Mouse (Mus musculus) layer of hippocampus, adult 11-12 months (tissue): ENCODE data around the gene Olfr1348.
"Not testable (repeated sequence)": the region's sequence is repeated elsewhere in the genome, so short reads cannot be mapped to it uniquely, and the experiment has no call there.

Source experiments
- DNase-seq: peaks from one replicate; pipeline ENCODE4 v3.0.0; 2022; ENCODE audit warnings: low spot score

The Olfr1348 gene

DNA sequence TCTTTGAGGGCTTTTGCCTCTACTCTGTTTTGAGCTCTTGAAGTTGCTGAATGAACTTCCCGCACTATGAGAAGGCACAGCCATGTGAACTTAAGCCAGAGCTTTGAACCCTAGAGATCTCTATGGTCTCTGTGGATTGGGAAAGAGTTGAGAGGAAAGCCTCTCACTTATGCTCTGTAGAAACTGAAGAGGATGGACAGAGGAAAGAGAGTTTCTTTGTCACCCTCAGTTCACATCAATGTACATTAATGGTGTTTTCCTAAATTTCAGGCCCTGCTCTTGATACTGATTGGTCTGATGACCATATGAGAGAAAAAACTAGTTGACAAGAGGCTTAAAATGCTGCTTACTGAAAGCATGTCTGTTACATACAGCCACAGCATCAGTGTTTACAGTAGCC lies at the start of gene Olfr1348:
Olfr1348 (minus strand) TSS at position 101 of the 400 bp plus-strand sequence.
- no peak for DNase-seq

DNA sequence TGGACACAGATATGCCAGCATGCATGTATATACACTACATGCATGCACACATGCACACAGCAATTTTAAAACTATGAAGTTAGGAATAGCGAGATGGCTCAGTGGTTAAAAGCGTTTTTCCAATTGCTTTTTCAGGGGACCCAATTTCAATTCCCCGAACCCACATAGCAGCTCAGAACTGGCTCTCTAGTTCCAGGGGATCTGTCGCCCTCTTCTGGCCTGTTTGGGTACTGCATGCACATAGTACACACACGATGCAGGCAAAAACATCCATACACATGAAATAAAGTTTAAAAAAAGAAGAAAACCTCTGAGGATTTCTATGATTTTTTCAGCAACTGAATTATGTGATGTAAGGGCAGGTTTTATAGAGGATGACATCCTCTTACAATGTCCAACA lies 17.6 kb upstream of the Olfr1348 start:
- peak; percentile 3 for DNase-seq

DNA sequence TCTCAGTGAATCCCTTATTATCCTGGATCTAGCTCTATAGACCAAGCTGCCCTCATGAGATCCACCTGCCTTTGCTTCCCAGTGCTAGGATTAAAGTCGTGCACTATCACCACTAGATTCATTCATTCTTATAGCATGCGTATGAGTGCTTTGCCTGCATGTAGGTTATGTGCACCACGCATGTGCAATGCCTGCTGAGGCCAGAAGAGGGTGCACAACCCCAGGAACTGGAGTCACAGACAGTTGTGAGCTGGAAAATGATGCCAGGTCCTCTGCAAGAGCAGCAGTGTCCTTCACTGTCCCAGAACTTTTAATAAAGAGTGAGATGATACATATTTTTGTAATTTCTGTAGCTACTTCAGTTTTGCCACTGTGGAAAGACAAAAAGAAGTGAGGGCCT lies 16.5 kb upstream of the Olfr1348 start:
- no peak for DNase-seq

DNA sequence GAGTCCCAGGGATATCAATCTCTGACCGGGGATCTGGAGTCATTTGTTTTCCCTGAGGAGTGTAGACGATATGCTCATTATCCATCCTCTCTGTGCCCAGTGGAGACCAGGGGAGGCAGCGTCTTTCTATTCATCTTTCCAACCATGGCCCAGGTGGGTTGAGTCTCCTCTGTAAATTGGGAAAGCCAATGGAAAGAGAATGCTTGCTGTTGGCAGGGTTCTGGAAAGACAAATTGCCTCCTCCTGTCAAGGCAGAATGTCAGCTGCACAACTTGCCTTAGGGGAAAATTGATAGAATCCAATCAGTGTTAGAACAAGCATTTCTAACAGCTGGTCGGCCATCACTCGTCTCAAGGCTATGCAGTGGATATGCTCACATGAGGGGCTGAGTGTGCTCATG lies 14.3 kb upstream of the Olfr1348 start, which contains the start of gene Olfr1349:
Olfr1349 (minus strand) TSS at position 101 of the 400 bp plus-strand sequence.
- no peak for DNase-seq

DNA sequence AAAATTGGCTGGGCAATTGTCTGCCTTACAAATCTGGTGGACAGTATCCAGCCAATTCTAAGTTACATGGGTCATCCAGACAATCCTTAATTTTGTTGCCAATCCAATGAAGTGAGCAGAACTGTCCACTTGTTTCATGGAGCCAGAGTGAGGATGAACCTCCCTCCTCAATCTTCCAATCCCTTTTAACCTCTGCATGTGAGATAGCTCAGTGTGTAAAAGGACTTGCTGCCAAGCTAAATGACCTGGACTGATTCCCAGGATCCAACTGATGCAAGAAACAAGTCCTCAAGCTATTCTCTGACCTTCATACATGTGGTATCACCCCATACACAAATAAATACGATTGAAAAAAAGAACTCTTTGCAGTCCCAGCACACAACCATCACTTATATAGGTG lies 13.1 kb upstream of the Olfr1348 start:
- no peak for DNase-seq

DNA sequence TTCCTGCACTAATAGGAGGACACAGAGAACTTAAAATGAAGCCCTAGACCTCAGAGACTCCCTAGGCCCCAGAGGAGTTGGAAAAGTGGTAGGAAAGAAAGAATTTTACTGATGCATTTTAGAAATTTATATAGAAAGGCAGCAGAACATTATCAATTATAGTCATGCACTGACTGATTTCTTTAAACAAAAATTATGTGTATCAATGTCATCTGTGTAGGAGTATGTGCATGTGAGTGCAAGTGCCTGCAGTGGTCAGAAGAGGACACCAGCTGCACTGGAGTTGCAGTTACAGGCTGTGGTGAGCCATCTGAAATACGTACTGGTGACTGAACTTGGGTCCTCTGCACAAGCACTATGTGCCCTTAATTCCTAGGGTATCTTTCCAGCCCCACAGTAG lies 8.9 kb downstream of the Olfr1348 start, which contains the start of gene Olfr1347:
Olfr1347 (minus strand) TSS at position 101 of the 400 bp plus-strand sequence.
- DNase-seq, result no peak

DNA sequence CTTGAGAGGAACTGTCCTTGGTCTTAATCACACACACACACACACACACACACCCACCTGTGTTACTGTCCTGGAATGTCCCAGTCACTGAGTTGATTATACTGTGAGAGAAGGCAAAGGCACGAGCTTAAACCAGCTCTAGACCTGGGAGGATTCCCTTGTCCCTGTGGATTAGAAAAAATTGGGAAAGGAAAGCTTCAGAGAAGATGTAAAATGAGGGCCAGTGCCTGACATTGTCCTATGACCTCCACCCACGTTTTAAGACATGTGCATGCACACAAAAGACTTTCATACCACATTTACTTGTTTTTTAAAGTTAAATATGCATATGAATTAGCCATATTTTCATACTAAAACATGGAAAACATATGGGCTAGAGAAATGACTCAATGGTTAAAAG lies 21.7 kb downstream of the Olfr1348 start, which contains the start of gene Olfr5:
Olfr5 (minus strand) TSS at position 101 of the 400 bp plus-strand sequence.
- DNase-seq, result no peak

DNA sequence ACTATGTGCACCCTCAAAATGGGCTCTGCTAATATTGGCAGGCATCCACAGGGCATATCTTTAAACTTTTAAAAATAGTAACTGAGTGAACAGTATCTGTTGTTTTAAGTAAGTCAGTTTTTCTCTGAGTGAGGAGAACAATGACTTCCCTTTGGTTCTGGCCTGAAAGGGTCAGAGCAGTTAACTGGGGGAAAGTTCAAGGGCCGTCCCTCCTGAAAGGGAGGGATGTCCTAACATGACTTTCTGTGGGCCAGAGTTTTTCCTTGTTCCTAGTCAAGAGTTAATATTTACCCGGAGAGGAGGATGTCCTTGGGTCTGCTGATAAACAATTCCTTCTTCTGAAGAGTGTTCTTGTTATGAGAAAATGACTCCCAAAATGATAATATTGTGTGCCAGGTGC lies 30.9 kb downstream of the Olfr1348 start:
- not testable (repeated sequence) for DNase-seq

DNA sequence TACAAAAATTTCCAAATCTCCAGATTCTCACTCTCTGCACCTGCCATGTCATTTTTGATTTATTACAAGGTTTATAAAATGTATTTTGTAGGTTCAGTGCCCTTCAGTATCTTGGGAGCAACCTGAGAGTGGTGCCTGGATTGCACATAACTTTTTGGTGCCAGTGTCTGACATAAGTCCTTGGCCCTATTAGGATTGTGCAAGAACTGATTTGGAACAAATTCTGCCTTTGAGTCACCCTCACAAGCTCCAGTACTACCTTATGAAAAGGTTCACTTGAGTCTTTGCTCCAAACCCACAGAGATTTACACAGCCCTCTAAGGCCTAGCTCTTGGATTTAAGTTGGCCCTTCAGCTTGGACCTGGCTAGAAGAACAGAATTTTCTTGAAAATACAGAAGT lies 41.6 kb downstream of the Olfr1348 start, which contains the start of gene Olfr1346:
Olfr1346 (plus strand) TSS at position 151 of the 400 bp plus-strand sequence.
- no peak for DNase-seq

DNA sequence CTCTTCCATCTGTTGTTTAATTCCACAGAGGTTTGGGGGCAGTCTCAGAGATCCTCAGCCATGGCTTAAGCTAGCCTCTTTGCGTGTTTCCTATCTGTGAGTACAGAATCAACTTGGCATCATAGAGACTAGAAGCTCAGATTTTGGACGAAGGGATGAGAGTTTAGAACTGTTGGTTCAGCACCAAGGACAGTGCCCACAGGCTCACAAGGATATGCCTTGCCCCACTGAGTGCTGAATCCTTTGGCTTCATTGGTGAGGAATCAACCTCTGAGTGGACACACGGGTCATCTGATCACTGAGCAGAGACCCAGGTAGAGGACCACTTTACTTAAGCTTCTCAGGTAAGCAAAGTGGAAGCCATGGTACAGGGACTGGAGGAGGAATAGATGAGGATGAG lies 52.1 kb downstream of the Olfr1348 start:
- no peak for DNase-seq

DNA sequence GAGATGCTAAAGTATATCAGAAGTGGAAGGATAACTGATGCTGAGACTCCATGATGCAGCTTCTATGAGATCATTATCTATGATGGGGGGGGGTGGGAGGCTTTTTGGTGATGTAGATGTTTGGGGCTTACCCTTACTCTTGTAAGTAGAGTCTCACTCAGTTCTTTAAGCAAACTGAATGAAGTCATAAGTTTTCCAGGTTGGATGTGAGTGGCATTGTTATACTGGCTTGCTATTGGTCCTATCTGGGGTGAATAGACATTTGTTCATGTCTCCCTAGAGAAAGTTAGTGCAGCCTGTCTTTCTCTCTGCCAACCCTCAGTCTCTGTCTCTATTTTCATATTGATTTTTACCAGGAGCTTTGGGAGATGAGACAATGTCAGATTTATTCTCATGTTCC lies 52.7 kb downstream of the Olfr1348 start, which contains the start of gene Olfr1336:
Olfr1336 (plus strand) TSS at position 301 of the 400 bp plus-strand sequence.
- no peak for DNase-seq
